Mouse (Mus musculus) liver, embryonic 15.5 days (tissue): Measurements from ENCODE around the gene Rwdd3. TPM values are rescaled to one million over a fixed set of nuclear protein-coding genes. Genes with fewer than 3 reads are reported as not detected.
A peak's percentile ranks its signal among the peaks of the same experiment; 100 is the strongest.

Source experiments
- ATAC-seq: fragments of 200-750 bp; cut with Nextera tagmentation; 2 replicates; pipeline ENCODE4 v1.8.0; 2017; ENCODE audit warnings: moderate number of reproducible peaks, mild to moderate bottlenecking, moderate library complexity; ENCODE audit not compliant: insufficient read depth
- H3K27ac ChIP-seq: fragments of 300-500 bp; sonication (generic); replicated peaks from 2 replicates; pipeline ENCODE4 v1.5.1; 2015; ENCODE audit warnings: mild to moderate bottlenecking, inconsistent platforms
- H3K27me3 ChIP-seq: fragments of 300-500 bp; sonication (generic); 2 replicates; pipeline ENCODE4 v1.6.1; 2015; ENCODE audit warnings: mild to moderate bottlenecking, inconsistent platforms
- H3K36me3 ChIP-seq: fragments of 300-500 bp; sonication (generic); replicated peaks from 2 replicates; pipeline ENCODE4 v1.6.1; 2015; ENCODE audit warnings: moderate library complexity, mild to moderate bottlenecking, inconsistent platforms
- H3K4me1 ChIP-seq: fragments of 300-500 bp; sonication (generic); replicated peaks from 2 replicates; pipeline ENCODE4 v1.6.1; 2015; ENCODE audit warnings: inconsistent platforms
- H3K4me2 ChIP-seq: fragments of 300-500 bp; sonication (generic); 2 replicates; pipeline ENCODE4 v1.6.1; 2015; ENCODE audit warnings: moderate library complexity, mild to moderate bottlenecking, inconsistent platforms
- H3K4me3 ChIP-seq: fragments of 300-500 bp; sonication (generic); replicated peaks from 2 replicates; pipeline ENCODE4 v1.5.1; 2015; ENCODE audit warnings: mild to moderate bottlenecking, inconsistent platforms
- H3K9ac ChIP-seq: fragments of 300-500 bp; sonication (generic); 2 replicates; pipeline ENCODE4 v1.6.1; 2015; ENCODE audit warnings: moderate library complexity, mild to moderate bottlenecking, inconsistent platforms
- H3K9me3 ChIP-seq: fragments of 300-500 bp; sonication (generic); replicated peaks from 2 replicates; pipeline ENCODE4 v1.6.1; 2016; ENCODE audit warnings: inconsistent platforms
- WGBS: fragments of 180-500 bp; shearing (Covaris S2); methylation state at CpG from one replicate; pipeline ENCODE4 v1.1.7; 2015; ENCODE audit warnings: mixed read lengths; ENCODE audit not compliant: insufficient replicate concordance; 5-methylcytosine and 5-hydroxymethylcytosine counted together
- polyA plus RNA-seq: library from polyadenylated mRNA; unstranded; fragments of >200 nt; fragmentation: Nextera tagmentation; extraction: Ambion mirVana; gene quantifications from 2 replicates; pipeline ENCODE4 v1.2.1, GENCODE M21; 2015

Rwdd3 gene
- polyA plus RNA-seq, 1 experiment from 2014 or later = 1.6 TPM

- ATAC-seq = no peak
- Histone ChIP-seq H3K4me1 (no peaks in the 10 kb centered on the region), H3K4me3 (no peak overlapping the region), H3K27ac (no peak overlapping the region), H3K27me3 (no peaks in the 10 kb centered on the region), H3K9ac (no peak overlapping the region), H3K4me2 (no peak overlapping the region), H3K9me3 (no peaks in the 10 kb centered on the region), H3K36me3 (no peaks in the 10 kb centered on the region)
- WGBS = 69% methylated on average over 5 of the region's 5 CpGs
Measured at GRCm38 (mm10) chr3:121116067-121116466, 55.4 kb downstream of the Rwdd3 start.

DNA sequence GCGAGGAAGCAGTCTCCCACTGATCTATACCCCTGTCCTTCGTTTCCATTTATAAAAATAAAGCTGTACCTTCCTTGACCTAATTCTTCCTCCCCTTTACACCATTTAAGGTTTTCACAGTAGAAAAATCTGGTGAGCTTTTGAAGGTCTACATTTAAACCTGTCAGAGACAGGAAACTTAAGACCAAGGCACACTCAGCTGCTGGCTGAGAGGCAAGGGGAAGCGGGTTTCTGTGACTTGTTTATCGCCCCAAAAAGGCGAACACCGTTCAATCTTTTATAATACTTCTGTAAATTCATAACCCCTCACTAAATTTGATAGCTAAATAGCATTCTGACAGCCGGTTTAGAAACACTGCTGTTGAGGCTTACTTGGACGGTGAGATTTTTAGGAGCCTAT, 60.4 kb downstream of the Rwdd3 start:
- ATAC-seq = no peak
- Histone ChIP-seq H3K36me3 (no peaks in the 10 kb centered on the region), H3K27me3 (no peaks in the 10 kb centered on the region), H3K9ac (no peak overlapping the region), H3K27ac (no peak overlapping the region), H3K4me3 (no peak overlapping the region), H3K4me1 (no peaks in the 10 kb centered on the region), H3K9me3 (no peaks in the 10 kb centered on the region), H3K4me2 (no peak overlapping the region)
- 62% methylated on average over 8 of the region's 8 CpGs for WGBS

- H3K4me2 ChIP-seq = no peak overlapping the region
- WGBS = 77% methylated on average over 7 of the region's 7 CpGs
- H3K36me3 ChIP-seq = no peaks in the 10 kb centered on the region
- H3K27me3 ChIP-seq = no peaks in the 10 kb centered on the region
- H3K9ac ChIP-seq = no peak overlapping the region
- no peak for ATAC-seq
- H3K9me3 ChIP-seq = no peaks in the 10 kb centered on the region
- no peak overlapping the region for H3K4me3 ChIP-seq
- H3K27ac ChIP-seq = no peak overlapping the region
- H3K4me1 ChIP-seq = no peaks in the 10 kb centered on the region
Measured at GRCm38 (mm10) chr3:121110430-121110829, 61.1 kb downstream of the Rwdd3 start.

DNA sequence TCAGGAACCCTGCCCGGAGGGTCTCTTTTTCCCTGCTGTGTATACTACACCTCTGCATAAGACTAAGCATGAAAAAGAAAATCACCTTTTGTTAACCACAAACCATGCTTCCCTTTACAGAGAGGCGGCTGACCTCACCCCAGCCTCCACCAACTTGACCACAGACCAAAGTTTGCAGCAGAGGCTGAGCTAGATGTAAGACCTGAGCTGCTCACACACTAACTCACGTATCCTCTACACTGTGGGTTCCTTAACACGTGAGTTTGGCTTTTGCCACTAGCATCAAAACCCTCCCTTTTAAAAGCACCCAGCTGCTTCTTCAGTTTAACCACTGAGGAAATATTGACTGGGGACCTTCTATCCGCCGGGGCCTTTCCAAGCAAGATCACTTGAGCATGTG, 64.0 kb downstream of the Rwdd3 start:
- no peak overlapping the region for H3K27ac ChIP-seq
- H3K36me3 ChIP-seq = no peaks in the 10 kb centered on the region
- H3K9me3 ChIP-seq = no peaks in the 10 kb centered on the region
- no peak overlapping the region for H3K9ac ChIP-seq
- ATAC-seq = no peak
- no peaks in the 10 kb centered on the region for H3K4me1 ChIP-seq
- no peak overlapping the region for H3K4me2 ChIP-seq
- WGBS = 51% methylated on average over 6 of the region's 6 CpGs
- H3K4me3 ChIP-seq = no peak overlapping the region
- no peaks in the 10 kb centered on the region for H3K27me3 ChIP-seq

DNA sequence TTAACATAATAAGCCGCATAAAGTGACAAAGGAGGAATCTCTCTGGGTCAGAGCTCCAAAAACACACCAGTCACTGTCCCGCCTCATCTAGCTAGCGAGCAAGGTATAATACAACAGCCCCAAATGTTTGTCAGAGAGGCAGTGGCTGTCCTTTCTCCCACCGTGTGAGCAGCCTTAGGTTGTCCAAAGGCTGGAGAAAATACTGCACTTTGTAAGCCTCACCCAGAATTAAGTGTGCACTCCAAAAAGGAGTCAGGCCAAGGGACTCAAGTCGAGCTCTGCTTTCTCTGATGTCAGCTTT, 66.1 kb downstream of the Rwdd3 start:
- peak overlapping the region; percentile 40; the same call in 1 of the 2 replicates for H3K4me3 ChIP-seq
- H3K27me3 ChIP-seq = no peaks in the 10 kb centered on the region
- H3K4me1 ChIP-seq = no peaks in the 10 kb centered on the region
- no peak for ATAC-seq
- H3K9me3 ChIP-seq = no peaks in the 10 kb centered on the region
- no peak overlapping the region for H3K9ac ChIP-seq
- H3K36me3 ChIP-seq = no peaks in the 10 kb centered on the region
- H3K4me2 ChIP-seq = peak overlapping the region; percentile 50
- 52% methylated on average over 5 of the region's 5 CpGs for WGBS
- H3K27ac ChIP-seq = no peak overlapping the region

Other genes with a start within 250 kb of the Rwdd3 start
- 14.9 and 15.4 TPM in 2 replicates for gene Tmem56, start 111.4 kb upstream of the Rwdd3 start, polyA plus RNA-seq
- 12.7 and 13.5 TPM in 2 replicates for gene Alg14, start 120.1 kb upstream of the Rwdd3 start, polyA plus RNA-seq